Mouse (Mus musculus) MEL (cell line): ENCODE measurements around the gene Ccnyl1.

Experiments
- CTCF ChIP-seq, 3 experiments: IDR thresholded peaks in 2 of 3; conservative IDR thresholded peaks in 1 of 3; 2 replicates each; pipeline ENCODE4 v1.5.1; 2011 to 2012; ENCODE audit warnings: low read length in 3 of 3, low read depth in 2 of 3, mild to moderate bottlenecking in 2 of 3, improper control_type of control experiment in 1 of 3, inconsistent platforms in 1 of 3, mixed read lengths in 1 of 3, moderate library complexity in 1 of 3; ENCODE audit not compliant: control insufficient read depth in 1 of 3, insufficient read depth in 1 of 3, poor library complexity in 1 of 3, severe bottlenecking in 1 of 3
- EP300 ChIP-seq, 2 experiments: IDR thresholded peaks; 2 replicates each; pipeline ENCODE4 v1.6.1; 2011; ENCODE audit warnings: improper control_type of control experiment in 2 of 2, low read length in 2 of 2, low read depth in 1 of 2, mild to moderate bottlenecking in 1 of 2
- GATA1 ChIP-seq: IDR thresholded peaks from 2 replicates; pipeline ENCODE4 v1.6.1; 2011; ENCODE audit warnings: low read depth, low read length, improper control_type of control experiment
- KAT2A ChIP-seq: conservative IDR thresholded peaks from 2 replicates; pipeline ENCODE4 v1.6.1; 2012; ENCODE audit warnings: low read depth, low read length, improper control_type of control experiment, inconsistent platforms
- MAX ChIP-seq: IDR thresholded peaks from 2 replicates; pipeline ENCODE4 v1.6.1; 2011; ENCODE audit warnings: low read length, improper control_type of control experiment
- POLR2A ChIP-seq, 2 experiments: IDR thresholded peaks; 2 replicates each; pipeline ENCODE4 v1.6.1; 2011 to 2012; ENCODE audit warnings: low read length in 2 of 2, mild to moderate bottlenecking in 2 of 2, control low read depth in 1 of 2, improper control_type of control experiment in 1 of 2, low read depth in 1 of 2, moderate library complexity in 1 of 2; ENCODE audit not compliant: control insufficient read depth in 1 of 2, insufficient read depth in 1 of 2, poor library complexity in 1 of 2
- RAD21 ChIP-seq: IDR thresholded peaks from 2 replicates; pipeline ENCODE4 v1.6.1; 2011; ENCODE audit warnings: mild to moderate bottlenecking, low read depth, low read length, improper control_type of control experiment
- USF1 ChIP-seq: IDR thresholded peaks from 2 replicates; pipeline ENCODE4 v1.6.1; 2014; ENCODE audit warnings: low read depth, mild to moderate bottlenecking, inconsistent platforms, low read length, improper control_type of control experiment, moderate library complexity

DNA sequence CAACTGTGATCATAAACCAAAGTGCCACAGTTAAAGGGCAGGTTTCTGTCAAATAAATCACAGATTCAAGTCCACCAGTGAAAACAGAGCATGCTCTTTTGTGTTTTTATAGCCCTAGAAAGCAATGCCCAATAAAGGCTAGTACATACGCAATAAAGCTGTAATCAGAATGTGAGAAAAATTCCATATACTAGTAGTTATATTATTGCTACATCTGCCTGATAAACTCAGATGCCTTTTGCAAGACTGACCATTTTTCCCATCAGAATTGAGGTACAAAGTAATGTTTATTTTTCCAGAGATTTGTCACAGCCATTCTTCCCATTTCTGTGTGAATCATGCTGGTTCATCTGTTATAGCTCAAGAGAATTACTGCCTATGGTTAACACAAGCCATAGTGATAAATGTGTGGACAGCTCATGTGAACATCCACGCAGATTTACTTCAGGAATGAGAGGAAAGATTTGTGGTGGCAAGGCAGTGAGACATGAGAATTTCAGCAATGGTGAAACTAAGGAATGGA lies 23.1 kb upstream of the Ccnyl1 start:
- TF ChIP-seq POLR2A (IDR thresholded peaks at IDR 0.05; ENCODE audit: control insufficient read depth in 1 of 2, insufficient read depth in 1 of 2, low read depth in 1 of 2, low read length in 2 of 2, poor library complexity in 1 of 2) (no peak), USF1 (no peak), CTCF (IDR thresholded peaks at IDR 0.05 in 2 of 3, conservative IDR thresholded peaks at IDR 0.05 in 1 of 3; ENCODE audit: control insufficient read depth in 1 of 3, insufficient read depth in 1 of 3, low read depth in 2 of 3, low read length in 3 of 3, poor library complexity in 1 of 3, severe bottlenecking in 1 of 3) (no peak), RAD21 (no peak), KAT2A (no peak), EP300 (IDR thresholded peaks at IDR 0.05; ENCODE audit: low read depth in 1 of 2, low read length in 2 of 2) (no peak), GATA1 (no peak), MAX (no peak)
